Mouse (Mus musculus) inflammation-experienced regulatory T-cells (primary cell): ENCODE data around the gene Olfr713. TPM values are rescaled to one million over a fixed set of nuclear protein-coding genes. Genes with fewer than 3 reads are reported as not detected.

ENCODE experiments used
- polyA plus RNA-seq, 2 experiments: library from polyadenylated mRNA; unstranded; fragments of 100-300 nt; shearing (Covaris generic); gene quantifications; one replicate each; pipeline ENCODE4 v1.2.1; 2017

Olfr713 gene
- polyA plus RNA-seq: not detected

DNA sequence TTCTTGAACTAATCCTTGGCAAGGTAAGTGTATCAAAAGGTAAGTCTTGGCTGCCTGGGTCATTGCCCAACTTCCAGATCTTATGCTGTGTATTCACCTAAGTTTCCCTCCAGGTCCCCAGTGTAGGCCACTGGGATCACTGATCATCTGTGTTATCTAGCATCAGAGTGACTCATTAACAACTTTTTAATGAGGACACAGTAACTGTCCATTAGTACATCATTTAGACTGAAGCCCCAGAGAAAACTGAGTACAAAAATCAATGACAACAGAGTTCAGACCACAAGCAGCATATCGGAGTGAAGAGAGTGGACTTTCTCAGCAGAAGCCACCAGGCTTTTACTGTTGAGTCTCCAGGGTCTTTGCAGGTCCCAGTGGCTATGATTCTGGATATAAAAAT is at the start of gene Olfr713:
Gene Olfr713 (plus strand): TSS at position 301 of the 400 bp plus-strand sequence.

DNA sequence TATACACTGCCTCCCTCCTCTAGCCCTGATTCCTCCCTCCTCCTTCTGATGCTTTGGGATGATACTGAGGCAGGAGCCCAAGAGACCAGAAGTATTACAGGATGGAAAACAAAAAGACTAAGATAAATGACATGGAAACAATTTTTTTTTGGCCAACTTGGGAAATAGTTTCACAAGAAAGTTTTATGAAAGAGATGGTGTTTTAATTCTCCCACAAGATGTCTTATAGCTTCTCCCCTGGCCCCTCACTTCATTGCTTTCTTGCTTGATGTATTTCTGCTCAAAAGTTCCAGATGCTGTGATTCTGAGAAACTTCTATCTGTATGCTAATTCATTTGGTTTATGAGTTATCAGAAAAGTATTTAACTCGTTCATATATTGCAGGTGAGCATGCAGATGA is 25.0 kb upstream of the Olfr713 start, which contains the start of gene Olfr2:
Gene Olfr2 (minus strand): TSS at position 101 of the 400 bp plus-strand sequence.

DNA sequence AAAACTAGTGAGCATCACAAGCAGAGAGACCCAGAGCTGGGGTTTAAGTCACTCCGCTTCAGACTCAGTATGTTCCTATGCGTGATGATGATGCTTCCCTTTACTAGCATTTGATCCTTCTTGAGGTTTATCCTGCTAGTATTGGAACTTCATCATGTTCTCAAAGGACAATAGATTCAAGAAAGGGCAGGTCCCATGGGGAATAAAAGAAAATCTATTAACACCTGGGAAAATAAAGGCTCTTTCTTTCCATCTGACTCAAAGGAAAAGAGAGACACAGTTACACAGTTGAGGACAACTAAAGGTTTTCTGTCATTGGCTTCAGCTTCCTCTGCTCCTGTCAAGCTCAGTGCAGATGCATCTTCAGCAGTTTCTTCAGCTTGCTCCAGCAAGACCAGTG is 39.7 kb downstream of the Olfr713 start, which contains the start of gene Olfr714:
Gene Olfr714 (plus strand): TSS at position 301 of the 400 bp plus-strand sequence.

Other genes starting within 250 kb of the Olfr713 start
- under 1 TPM in 1 of 2 experiments, not detected in 1; 0.53 TPM for gene Olfr699, start 238.0 kb upstream of the Olfr713 start, polyA plus RNA-seq
- gene Olfr700, start 222.3 kb upstream of the Olfr713 start, polyA plus RNA-seq: not detected
- gene Olfr701, start 217.0 kb upstream of the Olfr713 start, polyA plus RNA-seq: under 1 TPM in 1 of 2 experiments, not detected in 1; 0.12 TPM
- gene Olfr702, start 197.3 kb upstream of the Olfr713 start, polyA plus RNA-seq: not detected
- gene Olfr703, start 187.8 kb upstream of the Olfr713 start, polyA plus RNA-seq: not detected
- not detected for gene Olfr704, start 168.0 kb upstream of the Olfr713 start, polyA plus RNA-seq
- not detected for gene Olfr705, start 154.3 kb upstream of the Olfr713 start, polyA plus RNA-seq
- gene Olfr706, start 143.0 kb upstream of the Olfr713 start, polyA plus RNA-seq: under 1 TPM in 1 of 2 experiments, not detected in 1; 0.19 TPM
- gene Olfr707, start 129.9 kb upstream of the Olfr713 start, polyA plus RNA-seq: under 1 TPM in 1 of 2 experiments, not detected in 1; 0.55 TPM
- not detected for gene Olfr1532-ps1, start 123.2 kb upstream of the Olfr713 start, polyA plus RNA-seq
- gene Olfr709-ps1, start 99.0 kb upstream of the Olfr713 start, polyA plus RNA-seq: under 1 TPM; 0.05 to 0.88 TPM
- gene Olfr710, start 82.9 kb upstream of the Olfr713 start, polyA plus RNA-seq: not detected
- gene Olfr6, start 67.2 kb upstream of the Olfr713 start, polyA plus RNA-seq: under 1 TPM in 1 of 2 experiments, not detected in 1; 0.04 TPM
- gene Olfr711, start 55.7 kb upstream of the Olfr713 start, polyA plus RNA-seq: not detected
- under 1 TPM in 1 of 2 experiments, not detected in 1; 0.38 TPM for gene Olfr2, start 25.1 kb upstream of the Olfr713 start, polyA plus RNA-seq
- not detected for gene Olfr714, start 39.8 kb downstream of the Olfr713 start, polyA plus RNA-seq
- under 1 TPM in 1 of 2 experiments, not detected in 1; 0.07 TPM for gene Olfr17, start 62.0 kb downstream of the Olfr713 start, polyA plus RNA-seq
- under 1 TPM in 1 of 2 experiments, not detected in 1; 0.15 TPM for gene Olfr715b, start 79.2 kb downstream of the Olfr713 start, polyA plus RNA-seq
- gene Olfr715, start 99.9 kb downstream of the Olfr713 start, polyA plus RNA-seq: under 1 TPM; 0.06 to 0.18 TPM
- 1 to 10 TPM in 1 of 2 experiments, not detected in 1; 1.4 TPM for gene Olfr716, start 107.2 kb downstream of the Olfr713 start, polyA plus RNA-seq
- under 1 TPM; 0.11 to 0.44 TPM for gene Nlrp14, start 135.8 kb downstream of the Olfr713 start, polyA plus RNA-seq
- not detected for gene Rbmxl2, start 178.3 kb downstream of the Olfr713 start, polyA plus RNA-seq